Mouse (Mus musculus): ENCODE results near the gene Opa3.

GRCm38 (mm10) chr7:19236411-19236810 lies 8.3 kb downstream of the Opa3 start:
- no peak for TF ChIP-seq CTCF (IDR thresholded peaks at IDR 0.05; ENCODE audit: low read depth)
- no peak for TF ChIP-seq EP300 (optimal IDR thresholded peaks at IDR 0.05)
